Mouse (Mus musculus): ENCODE measurements around the gene Rsph14.

- TF ChIP-seq CTCF (IDR thresholded peaks at IDR 0.05; ENCODE audit: low read depth) (no peak), EP300 (IDR thresholded peaks at IDR 0.05; ENCODE audit: low read depth) (no peak)
Measured at GRCm38 (mm10) chr10:75062189-75062561, 29.8 kb upstream of the Rsph14 start.
